Mouse (Mus musculus): Measurements from ENCODE around the gene Nab1.

DNA sequence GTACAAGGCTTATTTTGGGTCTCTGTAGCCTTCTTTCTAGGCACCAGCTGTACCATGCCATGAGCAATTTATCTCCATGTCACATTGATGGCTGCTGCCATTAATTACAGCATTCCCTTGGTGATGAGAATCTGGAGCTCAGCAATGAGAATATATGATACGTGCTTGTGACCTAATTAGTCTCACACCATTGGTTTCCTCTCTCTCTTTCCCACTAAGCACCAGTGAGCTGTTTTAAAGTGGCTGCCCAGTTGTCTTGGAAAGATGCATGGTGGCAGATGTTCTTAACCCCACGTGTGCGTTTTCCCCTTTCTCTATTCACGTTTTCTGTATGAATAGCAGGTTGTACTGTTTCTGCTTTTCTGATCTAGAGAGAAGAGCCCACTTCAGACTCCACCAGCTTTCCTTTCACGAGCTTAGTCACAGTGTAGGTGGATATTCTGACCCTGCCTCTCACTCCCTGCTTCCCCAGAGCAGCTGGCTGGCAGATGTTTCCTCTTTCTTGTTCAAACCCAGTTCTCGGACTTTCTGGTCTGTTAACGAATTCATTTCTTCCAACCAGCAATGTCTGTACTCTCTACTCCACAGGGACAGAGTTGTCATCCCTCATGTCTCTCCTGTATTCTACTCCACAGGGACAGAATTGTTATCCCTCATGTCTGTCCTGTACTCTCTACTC lies 29.5 kb downstream of the Nab1 start:
- TF ChIP-seq CTCF (IDR thresholded peaks at IDR 0.05; ENCODE audit: low read depth) (no peak), EP300 (optimal IDR thresholded peaks at IDR 0.05) (no peak)

Data from stomach, postnatal 0 days (tissue).